Mouse (Mus musculus): ENCODE results near the gene Lenep.

GRCm38 (mm10) chr3:89387632-89388031 is 15.0 kb downstream of the Lenep start:
- TF ChIP-seq POLR2A (IDR thresholded peaks at IDR 0.05; ENCODE audit: low read depth, low read length): no peak
- no peak for TF ChIP-seq CTCF (IDR thresholded peaks at IDR 0.05; ENCODE audit: borderline replicate concordance, insufficient read depth, low read length)
